Mouse (Mus musculus) heart, postnatal 25 days (tissue): ENCODE data around the gene Gm12216. TPM values are rescaled to one million over a fixed set of nuclear protein-coding genes. Genes with fewer than 3 reads are reported as not detected.
A peak's percentile ranks its signal among the peaks of the same experiment; 100 is the strongest.

ENCODE experiments used
- DNase-seq: peaks from one replicate; pipeline ENCODE4 v3.0.0; 2022; ENCODE audit warnings: low spot score
- intact Hi-C: fragments of 180-260 bp; cut with DNase I; formaldehyde crosslinking; loops from one replicate; pipeline ENCODE4 v1.15.1; 2025
- total RNA-seq, 2 experiments: library from RNA; stranded (reverse); gene quantifications; 2 replicates each; pipeline ENCODE4 v1.2.3; 2021

The Gm12216 gene
- total RNA-seq, 2 experiments from 2014 or later: 1.3 to 1.7 TPM

- intact Hi-C loops: no loop called here
- no peak for DNase-seq
Measured at GRCm38 (mm10) chr11:53800036-53800435, 59.0 kb downstream of the Gm12216 start.

GRCm38 (mm10) chr11:53798041-53798711 is 60.9 kb downstream of the Gm12216 start:
- intact Hi-C loops: no loop called here

GRCm38 (mm10) chr11:53797386-53797920 is 61.6 kb downstream of the Gm12216 start:
- DNase-seq: no peak
- intact Hi-C loops: no loop called here

More at GRCm38 (mm10) chr11:53798041-53798711, 60.9 kb downstream of the Gm12216 start:
- no peak for DNase-seq

GRCm38 (mm10) chr11:53796409-53797151 is 62.5 kb downstream of the Gm12216 start:
- intact Hi-C loops: no loop called here
- peak; percentile 69 for DNase-seq

GRCm38 (mm10) chr11:53795813-53796212 is 63.2 kb downstream of the Gm12216 start:
- no peak for DNase-seq
- intact Hi-C loops: no loop called here

- intact Hi-C loops: no loop called here
- peak; percentile 28 for DNase-seq
Measured at GRCm38 (mm10) chr11:53794671-53795557, 64.1 kb downstream of the Gm12216 start.

GRCm38 (mm10) chr11:53794015-53794414 is 65.0 kb downstream of the Gm12216 start:
- intact Hi-C loops: no loop called here

GRCm38 (mm10) chr11:53792986-53793385 is 66.1 kb downstream of the Gm12216 start:
- DNase-seq: no peak
- intact Hi-C loops: no loop called here

More at GRCm38 (mm10) chr11:53794015-53794414, 65.0 kb downstream of the Gm12216 start:
- DNase-seq: no peak

- DNase-seq: no peak
- intact Hi-C loops: loop anchor here (2.0 kb wide), 1 partner anchor 26 kb away; no protein-coding TSS in a partner anchor
Measured at GRCm38 (mm10) chr11:53789277-53789676, 69.8 kb downstream of the Gm12216 start.

- peak; percentile 78 for DNase-seq
Measured at GRCm38 (mm10) chr11:53788196-53788595, 70.9 kb downstream of the Gm12216 start.

GRCm38 (mm10) chr11:53786058-53787031 is 72.7 kb downstream of the Gm12216 start:
- intact Hi-C loops: no loop called here
- DNase-seq: no peak

More at GRCm38 (mm10) chr11:53788196-53788595, 70.9 kb downstream of the Gm12216 start:
- intact Hi-C loops: loop anchor here (2.0 kb wide), 1 partner anchor 25 kb away; no protein-coding TSS in a partner anchor

- intact Hi-C loops: loop anchor here (2.0 kb wide), 1 partner anchor 15 kb away; the partner anchor contains the start of gene Irf1
- DNase-seq: no peak
Measured at GRCm38 (mm10) chr11:53785311-53785936, 73.6 kb downstream of the Gm12216 start.

- no peak for DNase-seq
- intact Hi-C loops: no loop called here
Measured at GRCm38 (mm10) chr11:53783288-53783687, 75.8 kb downstream of the Gm12216 start.

GRCm38 (mm10) chr11:53781964-53782363 is 77.1 kb downstream of the Gm12216 start:
- intact Hi-C loops: no loop called here
- DNase-seq: no peak

GRCm38 (mm10) chr11:53781201-53781775 is 77.8 kb downstream of the Gm12216 start:
- no peak for DNase-seq
- intact Hi-C loops: no loop called here

GRCm38 (mm10) chr11:53780262-53780661 is 78.8 kb downstream of the Gm12216 start:
- no peak for DNase-seq
- intact Hi-C loops: no loop called here

- DNase-seq: no peak
- intact Hi-C loops: no loop called here
Measured at GRCm38 (mm10) chr11:53779808-53780207, 79.2 kb downstream of the Gm12216 start.

GRCm38 (mm10) chr11:53778455-53778854 is 80.6 kb downstream of the Gm12216 start:
- intact Hi-C loops: no loop called here
- DNase-seq: no peak
